ENCODE assay signal across 12 mouse cellular contexts in genomic region chr2:143917622-143918021, GRCm38 (mm10). TPM values are rescaled to one million over a fixed set of nuclear protein-coding genes. Genes with fewer than 3 reads are reported as not detected.
DNase-seq lines count a peak whose midpoint lies in the region; ATAC-seq and TF ChIP-seq lines count a peak whose summit lies in the region.
"Had no signal": no experiment of that assay in that cellular context is flagged by ENCODE, and none has a peak within 500 bp of the region (broad histone marks: within the 10 kb centered on the region; RNA-seq: fewer than 3 reads in every experiment).

No protein-coding gene starts in this region.

- no peak overlapping the region for H3K9ac ChIP-seq in forebrain, embryonic 16.5 days (replicated peaks; ENCODE audit: low read depth, low read length)
- peak overlapping the region; percentile 91 for H3K9ac ChIP-seq in lung, embryonic 14.5 days
- H3K9ac ChIP-seq in limb, embryonic 14.5 days (ENCODE audit: low read depth, low read length, severe bottlenecking): no peak overlapping the region

- WGBS in forebrain, embryonic 16.5 days: 84% methylated on average over 5 of the region's 5 CpGs
- 86% methylated on average over 5 of the region's 5 CpGs for WGBS in forebrain, embryonic 10.5 days
- WGBS in lung, embryonic 14.5 days: 60% methylated on average over 5 of the region's 5 CpGs
- 44% methylated on average over 5 of the region's 5 CpGs for WGBS in lung, adult 2 months
- 40% methylated on average over 5 of the region's 5 CpGs for WGBS in limb, embryonic 14.5 days
- 18% methylated on average over 5 of the region's 5 CpGs for WGBS in small intestine, adult 2 months

- no peak for ATAC-seq in forebrain, embryonic 16.5 days
- ATAC-seq in lung, embryonic 14.5 days (ENCODE audit: insufficient read depth): no peak
- ATAC-seq in limb, embryonic 14.5 days (ENCODE audit: low FRiP score, low read depth): no peak

- no peaks in the 10 kb centered on the region for H3K27me3 ChIP-seq in forebrain, embryonic 16.5 days (replicated peaks; ENCODE audit: control insufficient read depth, insufficient read depth, low read length)
- no peaks in the 10 kb centered on the region for H3K27me3 ChIP-seq in forebrain, embryonic 10.5 days (ENCODE audit: poor library complexity, severe bottlenecking)
- H3K27me3 ChIP-seq in lung, embryonic 14.5 days (ENCODE audit: insufficient read depth, low read length): no peaks in the 10 kb centered on the region
- no peaks in the 10 kb centered on the region for H3K27me3 ChIP-seq in limb, embryonic 14.5 days (ENCODE audit: control insufficient read depth, insufficient read depth, low read length)
- H3K27me3 ChIP-seq in small intestine, adult 2 months (ENCODE audit: control insufficient read depth, insufficient read depth, low read length): no peaks in the 10 kb centered on the region

- no peak for DNase-seq in forebrain, embryonic 10.5 days (ENCODE audit: extremely low spot score, low spot score)
- peak; percentile 32 for DNase-seq in lung, embryonic 14.5 days
- DNase-seq in lung, adult 2 months: no peak
- no peak for DNase-seq in limb, embryonic 14.5 days (ENCODE audit: low spot score)
- DNase-seq in embryo, embryonic 10 days (ENCODE audit: low spot score): no peak
- no peak for DNase-seq in adrenal gland, postnatal 4 days (ENCODE audit: low spot score in 2 of 2)
- DNase-seq: adrenal gland, adult 2 months; B cell, adult 2 months; cerebellum, postnatal 14 days; thymus, postnatal 25 days had no signal

- peaks cover 20% of the 10 kb centered on the region for H3K4me1 ChIP-seq in forebrain, embryonic 16.5 days (replicated peaks; ENCODE audit: control insufficient read depth, insufficient read depth, low read length)
- peaks cover 35% of the 10 kb centered on the region for H3K4me1 ChIP-seq in forebrain, embryonic 10.5 days
- H3K4me1 ChIP-seq in lung, embryonic 14.5 days (ENCODE audit: insufficient read depth): peaks cover 13% of the 10 kb centered on the region
- H3K4me1 ChIP-seq in lung, adult 2 months (ENCODE audit: control insufficient read depth, insufficient read depth, low read length): peaks cover 7% of the 10 kb centered on the region
- peaks cover 27% of the 10 kb centered on the region for H3K4me1 ChIP-seq in limb, embryonic 14.5 days (ENCODE audit: control insufficient read depth, insufficient read depth, low read length)
- H3K4me1 ChIP-seq in small intestine, adult 2 months (ENCODE audit: control insufficient read depth, insufficient read depth, insufficient read length, low read length): peaks cover 5% of the 10 kb centered on the region; the same call in 1 of the 2 replicates

- H3K4me3 ChIP-seq in forebrain, embryonic 16.5 days (replicated peaks; ENCODE audit: low read length): no peak overlapping the region
- H3K4me3 ChIP-seq in forebrain, embryonic 10.5 days: no peak overlapping the region
- H3K4me3 ChIP-seq in lung, embryonic 14.5 days (ENCODE audit: low read depth, low read length): peak overlapping the region; percentile 82; the same call in 1 of the 2 replicates
- no peak overlapping the region for H3K4me3 ChIP-seq in lung, adult 2 months (replicated peaks; ENCODE audit: extremely low read depth, low read depth, low read length)
- H3K4me3 ChIP-seq in limb, embryonic 14.5 days (replicated peaks; ENCODE audit: low read length): no peak overlapping the region
- no peak overlapping the region for H3K4me3 ChIP-seq in small intestine, adult 2 months (ENCODE audit: low read depth, low read length)

- H3K27ac ChIP-seq in forebrain, embryonic 16.5 days (ENCODE audit: low read length): no peak overlapping the region
- H3K27ac ChIP-seq in forebrain, embryonic 10.5 days: no peak overlapping the region
- peak overlapping the region; percentile 48; the same call in 1 of the 2 replicates for H3K27ac ChIP-seq in lung, embryonic 14.5 days (ENCODE audit: low read depth)
- no peak overlapping the region for H3K27ac ChIP-seq in limb, embryonic 14.5 days (replicated peaks; ENCODE audit: low read depth, low read length)
- peak overlapping the region; percentile 44; the same call in 1 of the 2 replicates for H3K27ac ChIP-seq in small intestine, adult 2 months (ENCODE audit: insufficient read depth, low read depth, low read length)

- no peak for TF ChIP-seq CTCF in lung, embryonic 14.5 days (IDR thresholded peaks at IDR 0.05; ENCODE audit: low read depth)
- TF ChIP-seq CTCF in lung, adult 2 months (IDR thresholded peaks at IDR 0.05; ENCODE audit: insufficient read depth, low read length): no peak
- no peak for TF ChIP-seq CTCF in small intestine, adult 2 months (IDR thresholded peaks at IDR 0.05; ENCODE audit: extremely low read depth, insufficient read length, insufficient replicate concordance, low read depth, low read length)

- no peaks in the 10 kb centered on the region for H3K36me3 ChIP-seq in forebrain, embryonic 16.5 days (ENCODE audit: control insufficient read depth, insufficient read depth)
- no peaks in the 10 kb centered on the region for H3K36me3 ChIP-seq in forebrain, embryonic 10.5 days (replicated peaks)
- H3K36me3 ChIP-seq in lung, embryonic 14.5 days (ENCODE audit: insufficient read depth): no peaks in the 10 kb centered on the region
- no peaks in the 10 kb centered on the region for H3K36me3 ChIP-seq in limb, embryonic 14.5 days (ENCODE audit: control insufficient read depth, insufficient read depth, low read length)
- H3K36me3 ChIP-seq in small intestine, adult 2 months (ENCODE audit: control insufficient read depth, insufficient read depth, low read length): peaks cover 2% of the 10 kb centered on the region; the same call in 1 of the 2 replicates

- H3K4me2 ChIP-seq in forebrain, embryonic 16.5 days (ENCODE audit: low read length): peak overlapping the region; percentile 14; the same call in 1 of the 2 replicates
- H3K4me2 ChIP-seq in lung, embryonic 14.5 days: peak overlapping the region; percentile 64
- H3K4me2 ChIP-seq in limb, embryonic 14.5 days (replicated peaks; ENCODE audit: low read depth, low read length, severe bottlenecking): 0 out of 2 replicates have a peak overlapping the region, but pooled peaks have one; percentile 78

- no peaks in the 10 kb centered on the region for H3K9me3 ChIP-seq in forebrain, embryonic 16.5 days (ENCODE audit: control insufficient read depth, low read length)
- no peaks in the 10 kb centered on the region for H3K9me3 ChIP-seq in forebrain, embryonic 10.5 days
- H3K9me3 ChIP-seq in lung, embryonic 14.5 days (ENCODE audit: low read depth, low read length): no peaks in the 10 kb centered on the region
- no peaks in the 10 kb centered on the region for H3K9me3 ChIP-seq in limb, embryonic 14.5 days (ENCODE audit: control insufficient read depth, low read length)

- TF ChIP-seq POLR2A in lung, adult 2 months (IDR thresholded peaks at IDR 0.05; ENCODE audit: borderline replicate concordance, extremely low read depth, low read depth, low read length): no peak
- TF ChIP-seq POLR2A in limb, embryonic 14.5 days (IDR thresholded peaks at IDR 0.05; ENCODE audit: borderline replicate concordance, extremely low read depth, insufficient read depth, insufficient read length): no peak
- TF ChIP-seq POLR2A in small intestine, adult 2 months (IDR thresholded peaks at IDR 0.05; ENCODE audit: low read depth, low read length): no peak

RNA-seq across cellular contexts. Expression of gene Dstn, which starts 2.5 kb away (rescaled TPM):
- polyA plus RNA-seq in forebrain, embryonic 16.5 days (2015; fragmentation: Nextera tagmentation; extraction: Ambion mirVana): 428 and 455 TPM in 2 replicates
- 275 and 290 TPM in 2 replicates for polyA plus RNA-seq in forebrain, embryonic 10.5 days (2016; fragmentation: Nextera tagmentation; extraction: Ambion mirVana)
- 473 and 523 TPM in 2 replicates for polyA plus RNA-seq in lung, embryonic 14.5 days (2014; fragmentation: Nextera tagmentation; extraction: Ambion mirVana)
- 46.2 and 80.1 TPM in 2 replicates for polyA plus RNA-seq in lung, adult 2 months (2012; rRNA removed)
- 88.1 and 111 TPM in 2 replicates for polyA plus RNA-seq in limb, embryonic 14.5 days (2012; rRNA removed)
- 420 and 437 TPM in 2 replicates for polyA plus RNA-seq in limb, embryonic 14.5 days (2014; fragmentation: Nextera tagmentation; extraction: Ambion mirVana)
- 28.5 and 69.3 TPM in 2 replicates for polyA plus RNA-seq in small intestine, adult 2 months (2012; rRNA removed)
- total RNA-seq in adrenal gland, postnatal 4 days (2021): 100 to 1,000 TPM; 227 to 242 TPM

RNA-seq across cellular contexts. Expression of gene Bfsp1, which starts 54.6 kb away (rescaled TPM):
- polyA plus RNA-seq in forebrain, embryonic 16.5 days (2015; fragmentation: Nextera tagmentation; extraction: Ambion mirVana): 0.62 and 1.1 TPM in 2 replicates
- polyA plus RNA-seq in forebrain, embryonic 10.5 days (2016; fragmentation: Nextera tagmentation; extraction: Ambion mirVana): 0.74 and 0.75 TPM in 2 replicates
- 1.6 and 2.0 TPM in 2 replicates for polyA plus RNA-seq in lung, embryonic 14.5 days (2014; fragmentation: Nextera tagmentation; extraction: Ambion mirVana)
- 1.3 and 1.5 TPM in 2 replicates for polyA plus RNA-seq in lung, adult 2 months (2012; rRNA removed)
- polyA plus RNA-seq in limb, embryonic 14.5 days (2012; rRNA removed): 1.9 and 2.2 TPM in 2 replicates
- polyA plus RNA-seq in limb, embryonic 14.5 days (2014; fragmentation: Nextera tagmentation; extraction: Ambion mirVana): 2.3 and 3.1 TPM in 2 replicates
- 1.0 and 3.9 TPM in 2 replicates for polyA plus RNA-seq in small intestine, adult 2 months (2012; rRNA removed)
- total RNA-seq in adrenal gland, postnatal 4 days (2021): 1 to 10 TPM; 1.9 to 2.1 TPM

Comparison
In these comparisons a context has a peak if more than half of its experiments do, and no peak if none do; other contexts are left out.
1. H3K27ac ChIP-seq: peak in lung, embryonic 14.5 days (single experiment) and small intestine, adult 2 months (single experiment); none in forebrain, embryonic 16.5 days (single experiment), forebrain, embryonic 10.5 days (single experiment) and limb, embryonic 14.5 days (single experiment).
2. H3K4me2 ChIP-seq: peak in every context shown above with its lines; median percentile 78 in limb, embryonic 14.5 days; 64 in lung, embryonic 14.5 days; 14 in forebrain, embryonic 16.5 days.